Mouse (Mus musculus): ENCODE measurements around the gene Slc6a14.

GRCm38 (mm10) chrX:21704470-21704869, 10.2 kb upstream of the Slc6a14 start:
- TF ChIP-seq POLR2A (IDR thresholded peaks at IDR 0.05; ENCODE audit: borderline replicate concordance, extremely low read depth, insufficient read depth, insufficient read length, poor library complexity, severe bottlenecking) = no peak
- no peak for TF ChIP-seq CTCF (IDR thresholded peaks at IDR 0.05; ENCODE audit: borderline replicate concordance, extremely low read depth, insufficient read depth, insufficient read length)

All from brain, embryonic 14.5 days (tissue).